Mouse (Mus musculus): Measurements from ENCODE around the gene Spred2. TPM values are rescaled to one million over a fixed set of nuclear protein-coding genes. Genes with fewer than 3 reads are reported as not detected.

The Spred2 gene
- polyA plus RNA-seq, 1 experiment: 5.9 TPM

GRCm38 (mm10) chr11:19911216-19911615, 13.0 kb upstream of the Spred2 start:
- Histone ChIP-seq H3K4me3 (ENCODE audit: insufficient read depth, low read length) (no peak overlapping the region), H3K27ac (ENCODE audit: insufficient read depth, low read depth, low read length) (no peak overlapping the region), H3K4me1 (ENCODE audit: control insufficient read depth, insufficient read depth, low read length) (peaks cover 5% of the 10 kb centered on the region)
- no peak for TF ChIP-seq POLR2A (IDR thresholded peaks at IDR 0.05; ENCODE audit: borderline replicate concordance, low read depth, low read length)
- no peak for TF ChIP-seq CTCF (IDR thresholded peaks at IDR 0.05; ENCODE audit: low read depth, low read length)

- peaks cover 5% of the 10 kb centered on the region for H3K4me1 ChIP-seq (ENCODE audit: control insufficient read depth, insufficient read depth, low read length)
- H3K27ac ChIP-seq (ENCODE audit: insufficient read depth, low read depth, low read length): no peak overlapping the region
- H3K4me3 ChIP-seq (ENCODE audit: insufficient read depth, low read length): no peak overlapping the region
- no peak for TF ChIP-seq POLR2A (IDR thresholded peaks at IDR 0.05; ENCODE audit: borderline replicate concordance, low read depth, low read length)
- no peak for TF ChIP-seq CTCF (IDR thresholded peaks at IDR 0.05; ENCODE audit: low read depth, low read length)
Observed at GRCm38 (mm10) chr11:19912179-19912578, 12.0 kb upstream of the Spred2 start.

DNA sequence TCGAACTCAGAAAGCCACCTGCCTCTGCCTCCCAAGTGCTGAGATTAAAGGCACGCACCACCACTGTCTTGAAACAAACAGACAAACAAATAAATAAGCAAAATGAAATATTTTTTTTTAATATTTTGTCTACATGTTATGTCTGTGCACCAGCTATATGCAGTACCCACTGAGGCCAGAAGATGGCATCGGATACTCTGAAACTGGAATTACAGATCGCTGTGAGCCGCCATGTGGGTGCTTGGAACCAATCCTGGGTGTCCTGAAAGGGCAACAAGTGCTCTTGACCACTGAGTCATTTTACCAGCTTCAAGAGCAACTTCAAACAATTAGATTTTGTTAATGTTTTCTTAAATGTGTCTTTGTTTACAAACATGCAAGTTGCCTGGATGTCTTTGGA, 11.5 kb upstream of the Spred2 start:
- Histone ChIP-seq H3K4me3 (ENCODE audit: insufficient read depth, low read length) (no peak overlapping the region), H3K4me1 (ENCODE audit: control insufficient read depth, insufficient read depth, low read length) (peaks cover 5% of the 10 kb centered on the region), H3K27ac (ENCODE audit: insufficient read depth, low read depth, low read length) (no peak overlapping the region)
- TF ChIP-seq POLR2A (IDR thresholded peaks at IDR 0.05; ENCODE audit: borderline replicate concordance, low read depth, low read length): no peak

GRCm38 (mm10) chr11:19913761-19914160, 10.4 kb upstream of the Spred2 start:
- TF ChIP-seq CTCF (IDR thresholded peaks at IDR 0.05; ENCODE audit: low read depth, low read length): no peak
- no peak for TF ChIP-seq POLR2A (IDR thresholded peaks at IDR 0.05; ENCODE audit: borderline replicate concordance, low read depth, low read length)
- Histone ChIP-seq H3K4me3 (ENCODE audit: insufficient read depth, low read length) (no peak overlapping the region), H3K27ac (ENCODE audit: insufficient read depth, low read depth, low read length) (no peak overlapping the region), H3K4me1 (ENCODE audit: control insufficient read depth, insufficient read depth, low read length) (peaks cover 11% of the 10 kb centered on the region)

DNA sequence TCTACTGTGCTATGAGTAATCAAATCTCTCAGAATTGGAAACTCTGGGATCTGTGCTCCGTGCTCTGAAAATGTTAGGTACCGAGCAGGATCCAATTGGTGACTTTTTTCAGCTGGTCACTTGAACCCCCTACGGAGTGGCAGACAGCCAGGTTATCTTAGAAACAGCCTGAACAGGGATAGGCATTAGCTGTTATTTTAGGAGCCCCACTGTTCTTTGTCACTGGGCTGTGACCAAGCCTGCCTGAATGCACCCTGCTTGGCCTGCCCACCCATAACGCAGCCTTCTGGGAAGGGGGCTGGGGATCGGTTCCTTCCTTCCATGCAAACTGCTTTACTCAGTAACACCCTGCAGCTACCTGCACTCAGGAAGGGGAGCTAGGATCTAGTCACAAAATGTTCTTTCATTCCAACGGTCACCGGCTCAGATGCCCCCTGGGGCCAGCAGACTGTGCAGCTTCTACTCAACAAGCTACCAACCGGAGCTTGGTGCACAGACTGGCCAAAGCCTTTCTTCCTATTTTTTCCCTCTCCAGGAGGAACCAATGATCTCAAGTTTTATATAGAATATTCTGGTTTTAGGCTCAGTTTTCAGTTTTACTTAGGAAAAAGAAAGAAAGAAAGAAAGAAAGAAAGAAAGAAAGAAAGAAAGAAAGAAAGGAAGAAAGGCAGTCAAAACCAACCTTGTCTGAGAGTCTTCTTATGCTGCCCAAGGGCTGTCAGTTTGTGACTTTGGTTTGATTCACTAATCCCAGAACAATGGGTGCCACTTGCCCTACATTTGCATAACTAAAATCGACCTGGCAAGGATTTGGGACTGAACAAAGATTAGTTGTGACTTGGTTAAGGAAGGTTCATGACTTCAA, 6.6 kb upstream of the Spred2 start:
- no peak overlapping the region for H3K27ac ChIP-seq (ENCODE audit: insufficient read depth, low read depth, low read length)
- TF ChIP-seq CTCF (IDR thresholded peaks at IDR 0.05; ENCODE audit: low read depth, low read length) (no peak), POLR2A (IDR thresholded peaks at IDR 0.05; ENCODE audit: borderline replicate concordance, low read depth, low read length) (no peak)
- H3K4me3 ChIP-seq (ENCODE audit: insufficient read depth, low read length): no peak overlapping the region
- peaks cover 16% of the 10 kb centered on the region for H3K4me1 ChIP-seq (ENCODE audit: control insufficient read depth, insufficient read depth, low read length)

GRCm38 (mm10) chr11:19918246-19918540, 6.0 kb upstream of the Spred2 start:
- TF ChIP-seq POLR2A (IDR thresholded peaks at IDR 0.05; ENCODE audit: borderline replicate concordance, low read depth, low read length) (no peak), CTCF (IDR thresholded peaks at IDR 0.05; ENCODE audit: low read depth, low read length) (no peak)
- H3K4me3 ChIP-seq (ENCODE audit: insufficient read depth, low read length): no peak overlapping the region
- H3K27ac ChIP-seq (ENCODE audit: insufficient read depth, low read depth, low read length): no peak overlapping the region
- H3K4me1 ChIP-seq (ENCODE audit: control insufficient read depth, insufficient read depth, low read length): peaks cover 18% of the 10 kb centered on the region

DNA sequence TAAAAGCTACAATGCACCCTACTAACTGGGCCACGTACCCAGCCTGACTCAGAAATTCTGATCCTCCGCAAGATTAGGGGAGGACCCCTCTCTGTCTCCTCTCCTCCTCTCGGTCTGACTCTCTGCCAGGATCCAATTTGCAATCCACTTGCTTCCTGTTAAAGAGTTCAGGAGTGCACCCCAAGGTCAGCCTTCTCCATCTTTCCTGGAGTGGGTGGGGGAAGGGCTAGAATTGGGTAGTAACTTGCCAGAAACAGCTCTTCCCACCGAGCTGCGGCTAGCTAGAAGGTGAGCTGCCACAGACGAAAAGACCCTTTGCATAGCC, 4.8 kb upstream of the Spred2 start:
- H3K27ac ChIP-seq (ENCODE audit: insufficient read depth, low read depth, low read length): peak overlapping the region; percentile 88
- TF ChIP-seq CTCF (IDR thresholded peaks at IDR 0.05; ENCODE audit: low read depth, low read length): no peak
- TF ChIP-seq POLR2A (IDR thresholded peaks at IDR 0.05; ENCODE audit: borderline replicate concordance, low read depth, low read length): no peak
- peaks cover 18% of the 10 kb centered on the region for H3K4me1 ChIP-seq (ENCODE audit: control insufficient read depth, insufficient read depth, low read length)
- H3K4me3 ChIP-seq (ENCODE audit: insufficient read depth, low read length): peak overlapping the region; percentile 71

- H3K4me3 ChIP-seq (ENCODE audit: insufficient read depth, low read length): peak overlapping the region; percentile 71
- TF ChIP-seq CTCF (IDR thresholded peaks at IDR 0.05; ENCODE audit: low read depth, low read length): peak; percentile 27; the same call in 1 of the 2 replicates
- no peak for TF ChIP-seq POLR2A (IDR thresholded peaks at IDR 0.05; ENCODE audit: borderline replicate concordance, low read depth, low read length)
- H3K27ac ChIP-seq (ENCODE audit: insufficient read depth, low read depth, low read length): peak overlapping the region; percentile 88
- peaks cover 18% of the 10 kb centered on the region for H3K4me1 ChIP-seq (ENCODE audit: control insufficient read depth, insufficient read depth, low read length)
Observed at GRCm38 (mm10) chr11:19919785-19920671, 4.1 kb upstream of the Spred2 start.

- no peak overlapping the region for H3K4me3 ChIP-seq (ENCODE audit: insufficient read depth, low read length)
- peaks cover 14% of the 10 kb centered on the region for H3K4me1 ChIP-seq (ENCODE audit: control insufficient read depth, insufficient read depth, low read length)
- H3K27ac ChIP-seq (ENCODE audit: insufficient read depth, low read depth, low read length): no peak overlapping the region
- TF ChIP-seq CTCF (IDR thresholded peaks at IDR 0.05; ENCODE audit: low read depth, low read length) (no peak), POLR2A (IDR thresholded peaks at IDR 0.05; ENCODE audit: borderline replicate concordance, low read depth, low read length) (no peak)
Observed at GRCm38 (mm10) chr11:19921723-19922122, 2.5 kb upstream of the Spred2 start.

GRCm38 (mm10) chr11:19922208-19922607, 2.0 kb upstream of the Spred2 start:
- TF ChIP-seq POLR2A (IDR thresholded peaks at IDR 0.05; ENCODE audit: borderline replicate concordance, low read depth, low read length): no peak
- no peak for TF ChIP-seq CTCF (IDR thresholded peaks at IDR 0.05; ENCODE audit: low read depth, low read length)
- Histone ChIP-seq H3K4me3 (ENCODE audit: insufficient read depth, low read length) (no peak overlapping the region), H3K4me1 (ENCODE audit: control insufficient read depth, insufficient read depth, low read length) (peaks cover 19% of the 10 kb centered on the region), H3K27ac (ENCODE audit: insufficient read depth, low read depth, low read length) (no peak overlapping the region)
